Mouse (Mus musculus) olfactory bulb, adult 2 months (tissue): Measurements from ENCODE around the gene Rdh7.

Source experiments
- CTCF ChIP-seq: fragments of 200-500 bp; IDR thresholded peaks from 2 replicates; pipeline ENCODE4 v1.5.1; 2012; ENCODE audit warnings: low read depth, mild to moderate bottlenecking, low read length, moderate library complexity; ENCODE audit not compliant: insufficient read depth
- POLR2A ChIP-seq: fragments of 200-500 bp; IDR thresholded peaks from 2 replicates; pipeline ENCODE4 v1.6.1; 2012; ENCODE audit warnings: mild to moderate bottlenecking, low read depth, low read length, moderate library complexity; ENCODE audit not compliant: insufficient read depth

GRCm38 (mm10) chr10:127898218-127898617, 9.6 kb upstream of the Rdh7 start, which contains the start of gene Sdr9c7:
- TF ChIP-seq CTCF (no peak), POLR2A (no peak)
